Mouse (Mus musculus): ENCODE results near the gene Dmrtc1a. TPM values are rescaled to one million over a fixed set of nuclear protein-coding genes. Genes with fewer than 3 reads are reported as not detected.

The Dmrtc1a gene
- polyA plus RNA-seq, 1 experiment from 2014 or later, result 2.5 TPM

Other genes with a start within 250 kb of the Dmrtc1a start
- gene Gm3880, start 221.7 kb downstream of the Dmrtc1a start, polyA plus RNA-seq (2015; fragmentation: Nextera tagmentation; extraction: Ambion mirVana), result not detected in 2 replicates
- gene Gm9112, start 201.1 kb downstream of the Dmrtc1a start, polyA plus RNA-seq (2015; fragmentation: Nextera tagmentation; extraction: Ambion mirVana), result not detected in 2 replicates
- not detected in 2 replicates for gene Dmrtc1b, start 200.8 kb downstream of the Dmrtc1a start, polyA plus RNA-seq (2015; fragmentation: Nextera tagmentation; extraction: Ambion mirVana)
- gene Dmrtc1c1, start 105.7 kb downstream of the Dmrtc1a start, polyA plus RNA-seq (2015; fragmentation: Nextera tagmentation; extraction: Ambion mirVana), result not detected in 2 replicates
- gene Dmrtc1c2, start 54.1 kb downstream of the Dmrtc1a start, polyA plus RNA-seq (2015; fragmentation: Nextera tagmentation; extraction: Ambion mirVana), result not detected in 2 replicates
- gene 1700031F05Rik, start 40.7 kb downstream of the Dmrtc1a start, polyA plus RNA-seq (2015; fragmentation: Nextera tagmentation; extraction: Ambion mirVana), result not detected in 2 replicates
- not detected in 2 replicates for gene 1700011M02Rik, start 218 bp upstream of the Dmrtc1a start, polyA plus RNA-seq (2015; fragmentation: Nextera tagmentation; extraction: Ambion mirVana)
- not detected in 2 replicates for gene 1700018G05Rik, start 19.7 kb upstream of the Dmrtc1a start, polyA plus RNA-seq (2015; fragmentation: Nextera tagmentation; extraction: Ambion mirVana)